Mouse (Mus musculus): Measurements from ENCODE around the gene Grk3.

The Grk3 gene

DNA sequence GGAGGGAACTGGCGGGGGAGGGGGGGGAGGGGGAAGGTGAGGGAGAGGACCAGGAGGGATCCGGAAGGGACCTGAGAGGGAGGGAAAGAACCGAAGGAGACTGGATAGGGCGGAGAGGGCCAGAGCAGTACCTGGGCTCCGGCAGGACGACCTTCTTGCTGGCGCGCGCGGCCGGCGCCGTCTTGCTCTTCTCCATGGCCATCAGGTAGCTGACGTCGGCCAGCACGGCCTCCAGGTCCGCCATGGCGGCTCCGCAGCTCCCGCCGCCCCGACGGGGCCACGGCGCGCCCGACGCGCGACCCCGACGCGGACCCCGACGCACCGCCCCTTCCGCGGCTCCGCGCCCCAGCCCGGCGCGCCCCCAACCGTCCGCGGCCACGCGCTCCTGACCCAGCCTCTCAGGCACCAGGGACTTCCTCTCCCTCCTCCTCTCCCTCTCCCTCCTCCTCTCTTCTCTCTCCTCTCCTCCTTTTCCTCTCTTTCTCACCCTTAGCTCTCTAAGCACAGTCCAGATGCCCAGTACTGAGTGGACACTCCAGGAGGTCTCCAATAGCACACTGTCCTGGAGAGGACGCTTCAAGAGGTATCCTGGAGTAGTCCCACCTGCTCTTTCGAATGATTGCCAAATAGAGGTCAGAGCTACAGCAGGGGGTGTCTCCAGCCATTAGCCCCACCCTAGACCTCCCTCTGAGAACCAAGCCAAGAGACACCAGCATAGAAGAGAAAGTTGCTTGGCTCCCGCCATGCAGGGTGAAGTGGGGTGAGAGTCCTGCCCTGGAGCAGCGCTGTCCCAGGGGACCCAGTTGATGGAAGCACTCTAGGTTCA is at the start of gene Grk3:
Grk3 (minus strand) TSS at position 556 of the 826 bp plus-strand sequence.
- DNase-seq (ENCODE audit: low spot score): no peak

DNA sequence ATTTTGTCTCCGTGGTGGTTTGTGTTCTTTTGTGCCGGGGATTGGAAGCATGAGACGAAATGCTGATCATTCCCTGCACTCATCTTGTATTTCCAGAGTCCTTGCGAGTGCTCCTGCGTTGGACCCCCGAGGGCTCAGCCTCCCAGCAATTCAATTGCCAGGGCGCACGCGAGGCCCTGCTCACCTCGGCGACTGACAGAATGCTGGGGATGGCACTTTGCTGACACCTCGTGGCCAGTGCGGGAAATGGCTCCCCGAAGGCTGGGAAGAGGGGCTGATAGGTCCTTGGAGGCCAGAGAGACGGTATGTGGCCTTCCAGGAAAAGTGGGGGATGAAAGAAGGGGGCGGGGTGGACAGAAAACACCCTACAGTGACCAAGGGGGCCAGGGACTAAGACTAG is 38.7 kb upstream of the Grk3 start:
- DNase-seq (ENCODE audit: low spot score): peak; percentile 44

GRCm38 (mm10) chr5:113050581-113051185 is 35.1 kb upstream of the Grk3 start:
- no peak for DNase-seq (ENCODE audit: low spot score)

GRCm38 (mm10) chr5:113049876-113050275 is 34.3 kb upstream of the Grk3 start:
- no peak for DNase-seq (ENCODE audit: low spot score)

DNA sequence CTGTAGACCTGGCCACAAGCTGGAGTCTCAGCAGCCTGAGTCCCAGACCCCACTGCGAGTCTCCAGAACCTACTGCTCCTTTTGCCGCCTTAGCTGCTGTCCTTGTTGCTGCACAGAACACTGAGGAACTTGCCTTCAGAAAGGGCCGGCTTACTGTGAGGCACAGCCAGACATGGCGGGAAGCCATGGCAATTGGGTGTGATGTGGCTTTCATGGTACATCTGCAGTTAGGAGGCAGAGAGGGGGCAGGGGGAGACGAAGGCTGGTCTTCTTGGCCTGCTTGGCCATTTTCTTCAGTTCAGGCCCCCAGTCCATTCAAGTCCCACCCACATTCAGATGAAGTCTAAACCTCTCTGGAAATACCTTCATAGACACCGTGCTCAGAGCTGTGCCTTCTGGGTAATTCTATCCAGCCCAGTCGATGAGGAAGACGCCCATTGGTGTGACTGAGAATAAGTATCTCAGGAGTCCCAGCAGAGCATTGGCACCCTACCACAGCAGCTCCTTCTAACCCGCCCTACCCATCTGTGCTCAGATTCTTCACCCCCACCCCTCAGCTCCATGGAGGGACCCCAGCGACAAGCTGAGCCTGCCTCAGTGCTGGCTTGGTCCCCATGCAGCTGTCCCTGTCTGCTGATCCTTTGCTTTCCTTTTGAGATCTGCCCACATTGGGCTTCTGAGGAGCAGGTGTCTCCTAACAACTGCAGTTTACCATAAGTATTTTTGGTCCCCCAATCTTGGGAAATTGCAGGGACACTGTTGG is 30.1 kb upstream of the Grk3 start:
- no peak for DNase-seq (ENCODE audit: low spot score)

- DNase-seq (ENCODE audit: low spot score): no peak
These were observed 27.9 kb upstream of the Grk3 start for GRCm38 (mm10) chr5:113043531-113043930.

DNA sequence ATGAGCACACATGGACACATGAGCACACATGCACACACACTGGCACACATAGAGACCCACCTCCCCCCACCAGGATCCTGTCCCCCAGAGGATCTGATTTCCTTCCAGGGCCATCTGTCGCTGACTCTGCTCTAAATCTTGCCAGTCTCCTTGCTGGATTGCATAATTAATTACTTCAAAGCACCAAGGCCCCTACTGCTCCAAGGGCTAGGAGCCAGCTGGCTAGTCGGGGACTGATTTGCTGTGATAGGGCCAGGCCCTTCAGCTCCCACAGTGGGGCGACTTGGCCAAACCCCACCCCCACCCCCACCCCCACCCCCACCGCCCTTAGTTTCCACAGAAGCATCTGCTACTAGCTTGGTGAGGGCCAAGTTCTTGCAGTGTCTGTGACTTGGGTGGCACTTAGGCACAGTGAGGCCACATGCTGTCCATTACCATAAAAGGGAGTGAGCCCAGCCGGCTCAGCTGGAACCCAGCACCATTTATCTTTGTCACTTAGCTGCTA is 26.0 kb upstream of the Grk3 start:
- DNase-seq (ENCODE audit: low spot score): no peak

GRCm38 (mm10) chr5:113040776-113041175 is 25.2 kb upstream of the Grk3 start:
- no peak for DNase-seq (ENCODE audit: low spot score)

- no peak for DNase-seq (ENCODE audit: low spot score)
These were observed 23.0 kb upstream of the Grk3 start for GRCm38 (mm10) chr5:113038601-113039000.

- DNase-seq (ENCODE audit: low spot score): no peak
These were observed 19.8 kb upstream of the Grk3 start for GRCm38 (mm10) chr5:113035094-113036047.

GRCm38 (mm10) chr5:113031201-113031754 is 15.7 kb upstream of the Grk3 start:
- DNase-seq (ENCODE audit: low spot score): no peak

- DNase-seq (ENCODE audit: low spot score): no peak
These were observed 14.5 kb upstream of the Grk3 start for GRCm38 (mm10) chr5:113030082-113030481.

GRCm38 (mm10) chr5:113026706-113027105 is 11.1 kb upstream of the Grk3 start:
- DNase-seq (ENCODE audit: low spot score): no peak

- no peak for DNase-seq (ENCODE audit: low spot score)
These were observed 8.7 kb upstream of the Grk3 start for GRCm38 (mm10) chr5:113024154-113024764.

GRCm38 (mm10) chr5:113018190-113018589 is 2.6 kb upstream of the Grk3 start:
- DNase-seq (ENCODE audit: low spot score): no peak

DNA sequence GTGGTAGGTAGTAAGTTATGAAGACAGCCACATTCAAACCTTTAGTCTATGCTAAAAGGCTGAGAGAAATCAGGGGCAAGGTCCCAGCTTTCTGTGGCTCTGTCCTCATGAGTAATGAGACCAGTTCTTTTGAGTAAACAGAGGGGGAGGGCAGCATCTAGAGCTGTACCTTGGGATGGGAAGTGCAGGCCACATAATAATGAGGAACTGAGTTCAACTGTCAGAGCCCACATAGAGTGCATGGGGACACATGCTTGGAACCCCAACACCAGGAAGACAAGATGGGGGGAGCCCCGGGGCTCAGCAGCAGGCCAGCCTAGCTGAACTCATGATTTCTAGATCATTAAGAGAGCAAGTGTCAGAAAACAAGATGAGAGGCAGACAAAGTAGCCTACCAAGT is 1.4 kb upstream of the Grk3 start:
- DNase-seq (ENCODE audit: low spot score): no peak

- DNase-seq (ENCODE audit: low spot score): no peak
These were observed 769 bp downstream of the Grk3 start for GRCm38 (mm10) chr5:113014808-113015235.

DNA sequence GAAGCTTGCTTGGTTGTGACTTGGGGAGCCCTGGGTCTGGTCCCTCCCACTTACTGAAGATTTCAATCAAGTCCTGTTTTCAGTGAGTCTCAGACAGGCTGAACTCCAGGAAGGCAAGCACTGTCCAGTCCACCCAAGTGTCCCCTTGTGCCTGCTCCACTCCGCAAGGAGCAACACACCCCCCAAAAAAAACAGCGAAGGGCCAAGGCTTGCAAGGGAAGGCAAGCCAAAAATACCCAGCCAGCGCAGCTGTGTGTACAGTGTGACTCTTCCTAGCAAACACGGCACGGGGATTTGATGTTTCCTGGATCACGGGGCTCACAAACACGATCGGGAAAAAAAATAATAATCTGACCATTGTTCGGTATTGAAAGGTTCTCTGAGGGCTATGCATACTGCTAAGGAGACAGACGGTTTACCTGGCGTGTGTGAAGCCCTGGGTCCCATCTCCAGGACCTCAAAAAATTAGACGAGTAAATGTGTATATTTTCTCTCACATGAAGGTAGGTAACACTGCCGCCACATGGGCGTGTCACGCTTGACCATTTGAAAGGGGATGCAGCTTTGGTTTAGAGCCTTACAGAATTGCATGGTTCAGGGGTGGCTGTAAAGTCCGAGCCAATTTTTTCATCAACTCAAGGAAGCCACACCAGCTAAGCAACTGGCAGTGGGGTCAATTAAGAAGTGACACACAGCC is 1.3 kb downstream of the Grk3 start:
- DNase-seq (ENCODE audit: low spot score): no peak

GRCm38 (mm10) chr5:113011926-113012325 is 3.7 kb downstream of the Grk3 start:
- no peak for DNase-seq (ENCODE audit: low spot score)

DNA sequence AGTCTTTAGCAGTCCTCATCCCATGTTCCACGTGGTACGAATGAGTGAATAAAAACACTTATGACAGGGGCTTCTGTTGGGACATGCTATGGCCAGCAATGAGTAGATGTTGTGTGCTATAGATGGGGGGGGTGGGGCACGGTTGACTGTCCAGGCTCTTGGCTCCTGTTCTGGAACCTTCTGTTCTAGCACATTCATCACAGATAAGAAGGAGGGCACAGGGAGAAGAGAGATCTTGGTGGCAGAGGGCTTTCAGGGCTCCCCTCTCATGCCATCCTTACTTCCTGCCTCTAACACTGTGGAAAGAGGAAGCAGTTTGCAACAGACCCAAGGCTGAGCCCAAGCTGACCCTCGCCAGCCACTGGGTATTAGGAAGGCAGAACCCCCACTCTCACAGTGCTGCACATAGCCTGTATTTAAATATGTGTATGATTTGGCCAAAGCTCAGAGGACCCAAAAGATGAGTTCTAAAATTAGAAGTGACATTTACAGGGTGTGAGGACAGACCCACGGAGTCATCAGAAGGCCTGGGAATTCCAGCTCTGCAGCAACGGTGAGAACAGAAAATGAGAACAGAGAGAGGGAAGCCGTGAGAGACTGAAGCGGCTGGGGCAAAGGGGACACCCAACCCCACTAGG is 6.3 kb downstream of the Grk3 start:
- DNase-seq (ENCODE audit: low spot score): no peak
